Mouse (Mus musculus): ENCODE results near the gene Mdm1.
"Not testable (repeated sequence)": the region's sequence is repeated elsewhere in the genome, so short reads cannot be mapped to it uniquely, and the experiment has no call there.

Gene Mdm1

GRCm38 (mm10) chr10:118215719-118216393 lies 74.2 kb downstream of the Mdm1 start:
- not testable (repeated sequence) for DNase-seq (ENCODE audit: low spot score)

Measured in c-Kit-positive CD71-positive TER-119-positive erythroid progenitor cells, embryonic 14.5 days (primary cell).